Mouse (Mus musculus) 3134 (cell line): ENCODE data around the gene Slc16a3.

ENCODE experiments used
- DNase-seq: peaks from one replicate; pipeline ENCODE4 v3.0.0-alpha.2; 2011; ENCODE audit warnings: low spot score; ENCODE audit not compliant: insufficient read length; ENCODE audit errors: extremely low read depth

Slc16a3 gene

DNA sequence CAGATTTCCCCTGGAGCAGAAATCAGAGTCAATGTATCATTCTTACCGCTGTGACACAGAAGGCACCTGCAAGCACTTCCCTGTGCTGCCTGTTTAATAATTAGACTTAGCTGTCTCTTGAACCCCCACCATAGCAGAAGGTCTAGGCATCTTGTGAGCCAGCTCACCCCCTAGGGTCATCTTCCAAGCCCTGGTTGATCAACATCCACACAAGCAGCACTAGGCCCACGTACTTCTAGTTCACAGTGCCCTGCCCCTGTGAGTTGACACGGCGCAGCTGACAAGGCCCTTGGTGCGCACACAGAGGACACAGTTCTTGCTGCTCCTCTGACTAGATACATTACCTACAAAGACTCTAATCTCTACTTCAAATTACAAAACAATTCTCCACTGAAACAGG lies 21.5 kb downstream of the Slc16a3 start:
- no peak for DNase-seq

DNA sequence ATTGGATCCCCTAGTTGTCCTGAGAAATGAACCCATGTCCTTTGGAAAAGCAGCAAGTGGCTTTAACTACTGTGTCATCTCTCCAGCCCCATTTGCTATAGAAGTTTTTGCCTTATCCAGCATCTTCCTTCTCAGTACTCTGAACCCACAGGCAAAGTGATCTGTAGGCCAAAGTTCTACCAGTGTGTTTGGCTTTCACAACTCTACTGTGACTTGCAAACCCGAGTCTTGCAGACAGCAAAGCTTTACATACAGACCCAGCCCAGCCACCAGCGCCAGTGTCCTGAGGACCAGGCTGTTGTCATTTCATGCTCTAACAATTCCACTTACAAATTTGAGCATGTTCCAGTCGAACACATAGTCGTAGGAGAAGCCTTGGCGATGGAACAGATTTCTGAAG lies 23.0 kb downstream of the Slc16a3 start:
- no peak for DNase-seq

DNA sequence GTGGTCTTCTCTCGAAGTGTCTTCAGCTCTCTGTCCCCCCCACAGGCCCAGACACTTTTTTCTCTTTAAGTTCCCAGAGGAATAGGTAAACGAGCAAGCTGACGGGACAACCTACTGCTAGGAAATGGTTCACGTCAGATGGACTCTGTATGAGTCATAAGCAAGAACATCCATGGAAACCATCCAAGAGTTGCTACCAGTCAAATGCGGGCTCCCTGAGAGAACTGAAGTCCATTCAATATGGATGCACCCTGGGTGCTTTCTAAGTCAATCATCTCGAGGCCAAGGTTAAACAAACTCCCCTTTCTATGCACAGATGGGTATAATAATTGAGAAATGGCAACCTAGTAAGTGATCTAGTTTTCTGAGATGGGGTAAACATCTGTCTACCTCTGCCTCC lies 25.0 kb downstream of the Slc16a3 start:
- peak; percentile 42 for DNase-seq

DNA sequence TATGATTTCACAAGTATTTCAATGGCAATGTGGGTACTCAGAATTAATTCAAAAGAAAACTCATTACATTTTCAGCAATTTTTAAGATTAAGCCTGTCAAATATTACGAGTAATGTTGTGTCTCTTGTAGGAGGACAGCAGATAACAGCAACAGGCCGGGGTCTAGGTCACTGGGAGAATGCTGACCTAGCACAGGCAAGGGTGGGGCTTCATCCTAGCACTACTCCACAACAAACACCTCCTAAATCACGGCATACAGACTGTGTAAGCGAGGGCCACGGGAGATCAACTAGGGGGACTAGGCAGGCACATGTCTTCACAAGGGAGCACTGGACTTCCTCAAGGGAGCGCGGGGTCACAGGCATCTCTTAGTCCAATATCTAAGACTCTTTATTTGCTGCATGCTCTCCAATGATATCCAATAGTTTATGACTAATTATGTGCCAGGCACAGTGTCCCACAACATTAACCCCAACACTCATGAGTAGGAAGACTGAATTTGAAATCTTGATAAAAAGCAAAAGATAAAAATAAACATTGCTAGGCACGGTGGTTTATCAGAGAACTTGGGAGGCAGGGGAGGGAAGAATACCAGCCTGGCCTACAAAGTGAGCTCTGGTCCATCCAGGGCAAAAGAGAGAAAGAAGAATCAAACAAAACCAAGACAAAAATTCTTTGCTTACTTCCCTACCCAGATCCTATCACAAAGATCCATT lies 31.6 kb downstream of the Slc16a3 start:
- no peak for DNase-seq

DNA sequence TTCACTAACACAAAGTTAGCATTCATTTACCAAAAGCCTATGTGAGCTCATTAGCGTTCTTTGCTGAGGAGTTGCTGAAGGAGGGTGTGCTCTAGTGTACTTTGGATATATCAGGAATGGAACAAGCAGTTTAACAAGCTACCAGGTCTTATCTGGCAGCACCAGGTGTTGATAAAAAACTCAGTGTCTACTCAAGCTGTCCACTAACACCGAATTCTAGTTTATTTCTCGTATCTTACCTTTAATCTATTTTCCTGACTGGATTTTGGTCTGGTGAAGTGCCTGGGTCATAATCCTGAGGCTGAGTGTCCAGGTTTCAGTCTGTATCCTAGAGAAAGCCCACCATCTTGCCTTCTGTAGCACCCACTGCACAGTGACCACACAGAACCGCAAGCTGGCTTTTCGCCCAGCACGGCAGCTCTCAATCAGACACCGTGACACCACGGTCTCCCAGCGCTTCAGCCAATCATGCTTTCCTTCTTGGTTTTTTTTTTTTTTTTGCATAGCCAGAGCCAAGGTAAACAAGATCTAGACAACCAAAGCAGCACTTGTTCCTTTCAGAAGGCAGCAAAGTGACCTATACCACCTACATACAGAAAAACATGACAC lies 32.3 kb downstream of the Slc16a3 start:
- no peak for DNase-seq

DNA sequence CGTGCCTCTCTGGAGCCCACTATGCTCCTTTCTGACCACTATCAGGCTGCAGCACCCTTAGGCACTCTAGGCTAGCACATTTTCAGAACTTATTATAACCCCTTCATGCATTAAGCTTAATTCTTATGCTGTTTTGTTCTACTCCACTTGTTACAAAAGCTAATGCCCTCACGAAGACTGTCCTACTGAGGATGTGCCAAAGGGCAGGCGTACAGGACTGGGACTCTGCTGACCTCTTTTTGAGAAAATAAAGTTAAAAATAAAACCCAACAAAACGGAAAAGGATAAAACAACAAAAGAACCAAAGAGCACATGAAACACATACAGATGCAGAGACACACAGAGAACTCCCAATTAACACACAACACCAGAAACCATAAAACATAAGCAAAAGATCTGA lies 33.4 kb downstream of the Slc16a3 start:
- no peak for DNase-seq

DNA sequence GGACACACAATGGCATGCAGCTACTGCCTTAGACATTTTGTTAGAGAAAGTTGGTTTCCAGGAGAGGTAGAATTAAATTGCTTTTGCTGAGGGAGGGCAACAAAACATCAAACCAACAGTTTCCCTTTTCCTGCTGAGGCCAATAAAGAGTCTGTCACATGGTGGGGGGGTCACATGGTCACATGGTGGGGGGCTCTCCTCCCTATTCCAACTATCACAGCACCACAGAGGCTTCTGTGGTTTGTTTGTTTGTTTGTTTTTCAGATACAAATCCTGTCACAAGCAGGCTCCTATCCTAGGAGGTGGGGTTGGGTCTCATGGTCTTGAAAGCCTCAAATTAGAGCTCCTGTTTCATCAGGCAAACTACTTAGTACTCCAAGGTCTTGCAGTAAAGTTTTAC lies 34.2 kb downstream of the Slc16a3 start:
- no peak for DNase-seq

DNA sequence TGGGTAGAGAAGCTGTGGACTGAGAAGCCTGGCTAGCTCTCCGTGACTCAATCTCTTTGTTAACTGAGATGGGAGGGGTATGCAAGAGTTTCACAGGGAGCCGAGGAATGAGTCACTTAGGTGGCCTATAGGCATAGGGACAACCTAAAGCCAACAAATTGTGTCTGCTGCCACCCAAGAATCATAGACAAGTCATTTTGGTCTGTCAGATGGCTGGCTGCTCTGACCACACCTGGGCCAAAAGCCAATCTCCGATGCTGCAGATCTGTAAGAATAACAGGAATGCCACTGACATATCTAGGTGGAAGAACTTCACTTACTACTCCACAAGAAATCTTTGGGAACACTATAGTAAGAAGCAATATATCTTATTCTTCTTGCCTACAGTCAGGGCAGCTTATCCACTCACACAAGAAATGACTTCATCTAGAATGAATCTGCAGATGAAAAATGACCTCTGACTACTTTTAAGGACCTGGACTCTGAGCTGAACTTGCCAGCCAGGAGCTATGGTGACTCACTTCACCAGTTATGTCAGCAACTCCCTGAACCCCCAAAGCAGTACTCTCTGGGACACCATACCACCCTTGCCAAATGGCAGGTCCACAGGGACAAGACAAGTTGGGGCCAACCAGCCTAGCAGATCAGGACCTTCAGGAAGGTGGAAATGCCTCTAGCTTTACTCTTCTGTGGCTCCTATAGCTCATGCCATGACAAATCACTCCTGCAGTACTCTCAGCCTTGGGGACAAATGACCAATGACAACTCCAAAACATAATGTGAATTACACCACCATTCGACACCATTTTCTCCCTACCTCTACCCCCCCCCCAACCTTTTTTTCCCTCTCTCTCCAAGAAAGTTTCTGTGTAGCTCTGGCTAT lies 36.4 kb downstream of the Slc16a3 start:
- peak; percentile 62 for DNase-seq

DNA sequence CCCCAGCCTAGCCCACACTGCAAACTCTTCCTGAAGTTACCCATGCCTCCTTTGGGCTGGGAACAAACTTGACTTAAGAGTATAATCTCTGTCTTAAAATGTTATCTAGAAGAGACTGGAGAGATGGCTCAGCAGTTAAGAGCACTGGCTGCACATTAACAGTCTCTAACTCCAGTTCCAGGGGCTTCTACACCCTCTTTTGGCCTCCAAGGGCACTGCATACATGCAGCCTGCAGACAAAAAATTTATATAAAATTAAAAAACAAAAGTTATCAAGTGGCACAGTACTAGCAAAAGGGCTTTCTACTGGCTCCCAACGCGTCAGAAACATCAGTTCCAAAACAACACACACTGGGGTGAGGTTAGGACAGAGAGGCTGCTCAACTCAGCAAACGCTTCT lies 39.3 kb downstream of the Slc16a3 start:
- DNase-seq: no peak

DNA sequence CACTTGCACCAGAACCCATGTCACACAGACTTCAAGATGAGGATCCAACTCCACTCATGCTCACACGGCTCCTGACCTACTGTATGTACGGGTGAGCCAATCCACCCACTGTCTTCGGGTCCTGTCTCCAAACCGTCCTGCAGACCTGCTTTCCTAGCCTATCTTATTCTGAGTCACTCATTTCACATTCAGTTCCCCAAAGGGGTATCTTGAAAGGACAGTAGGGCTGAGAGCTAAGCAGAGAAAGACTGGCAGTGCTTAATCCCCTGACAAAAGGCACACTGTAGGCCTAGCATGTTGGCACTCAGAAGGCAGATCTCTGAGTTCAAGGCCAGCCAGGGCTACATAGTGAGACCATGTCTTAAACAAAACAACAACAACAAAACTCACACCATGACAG lies 40.1 kb downstream of the Slc16a3 start:
- DNase-seq: no peak

DNA sequence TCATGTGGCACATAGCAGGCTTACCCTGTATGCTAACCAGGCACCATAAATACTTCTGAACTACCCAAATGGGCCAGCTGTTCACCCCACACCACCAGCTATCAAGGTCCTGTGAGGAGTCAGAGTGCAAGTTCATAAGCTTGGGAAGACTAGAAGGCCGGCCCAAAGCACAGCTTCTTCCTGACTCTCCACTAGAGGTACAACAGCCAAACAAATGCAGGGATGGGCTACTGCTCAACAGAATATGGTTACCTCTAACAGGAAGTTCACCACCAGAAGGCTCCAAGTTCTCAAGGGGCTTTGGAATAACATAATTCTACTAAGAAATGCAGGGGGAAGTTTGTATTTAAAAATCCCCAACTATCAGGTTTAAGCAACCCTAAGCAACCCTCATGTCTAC lies 41.2 kb downstream of the Slc16a3 start:
- DNase-seq: no peak

DNA sequence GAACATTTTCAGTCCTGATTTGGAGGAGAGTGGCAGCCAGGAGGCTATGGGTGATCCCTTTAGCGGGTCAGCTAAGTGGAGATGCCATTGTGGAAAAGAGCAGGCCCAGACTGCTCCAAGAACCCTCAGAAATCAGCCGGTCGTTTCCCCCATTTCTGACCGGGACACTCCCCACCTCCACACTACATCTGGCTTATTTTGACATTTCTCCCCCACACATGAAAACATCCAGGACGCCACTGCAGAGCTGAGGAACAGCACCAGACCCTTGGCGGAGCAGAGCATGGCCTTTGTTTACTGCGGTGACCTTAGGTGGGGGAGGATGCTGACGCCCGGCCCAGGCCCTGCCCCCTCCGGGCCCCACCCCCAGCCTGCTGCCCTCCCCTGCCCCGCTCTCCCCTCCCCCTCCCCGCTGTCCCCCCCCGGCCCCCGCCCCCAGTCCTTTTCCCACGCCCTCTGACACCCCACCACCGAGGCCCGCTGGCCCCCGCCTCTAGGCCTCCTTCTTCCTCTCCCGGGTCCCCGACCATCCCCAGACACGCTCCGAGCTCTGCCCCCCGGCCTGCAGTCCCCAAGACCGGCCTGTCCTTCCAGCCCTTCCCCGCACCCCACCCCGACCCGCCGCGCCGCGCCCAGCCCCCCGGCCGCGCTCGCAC lies 42.0 kb downstream of the Slc16a3 start:
- peak; percentile 43 for DNase-seq

DNA sequence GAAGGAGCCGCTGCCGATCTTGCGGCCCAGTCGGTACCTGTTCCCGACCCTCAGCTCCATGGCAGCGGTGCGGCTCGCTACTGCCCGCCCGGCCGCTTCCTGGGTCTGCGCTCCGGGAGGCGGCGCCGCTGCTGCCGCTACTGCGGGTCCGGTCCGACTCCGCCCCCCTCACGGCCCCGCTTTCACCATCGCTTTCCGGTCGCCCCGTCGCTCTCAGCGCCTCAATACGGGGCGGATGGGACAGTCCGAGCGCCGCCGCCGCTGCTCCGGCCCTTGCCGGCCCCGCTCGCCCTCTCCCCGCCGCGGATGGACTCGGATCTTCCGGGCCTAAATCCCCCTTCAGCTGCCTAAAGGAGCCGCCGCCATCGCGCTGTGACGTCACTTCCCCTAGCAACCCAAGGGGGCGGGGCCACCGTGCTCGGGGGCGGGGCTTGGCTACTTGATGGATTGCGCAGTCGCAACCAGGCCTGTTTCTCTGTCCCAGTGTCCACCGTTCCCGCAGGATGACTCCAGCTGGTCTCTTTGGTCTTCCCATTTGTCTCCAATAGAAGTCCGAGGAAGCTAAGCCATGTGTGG lies 42.8 kb downstream of the Slc16a3 start, which contains the start of gene Csnk1d:
Gene Csnk1d, minus strand, starts transcription at position 380 of the 576 bp plus-strand sequence.
- DNase-seq: peak; percentile 99

DNA sequence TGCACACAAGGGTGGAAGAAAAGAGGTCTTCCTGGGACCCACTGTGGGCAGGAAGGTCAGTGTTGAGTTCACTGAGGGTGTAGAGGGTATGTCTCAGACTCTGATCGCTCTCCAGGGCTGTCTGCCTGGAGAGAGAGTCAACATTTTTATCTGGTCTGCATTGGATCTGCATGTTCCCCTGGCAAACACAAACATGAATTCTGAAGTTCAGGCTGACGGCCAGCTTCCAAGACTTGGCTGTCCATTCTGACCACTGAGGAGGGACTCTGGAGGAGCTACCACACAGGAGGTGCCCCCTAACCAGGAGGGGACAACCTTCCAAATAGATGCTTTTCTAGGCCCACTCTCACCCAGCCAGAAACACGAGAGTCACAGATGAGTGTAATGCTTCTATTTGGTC lies 43.5 kb downstream of the Slc16a3 start:
- DNase-seq: no peak

DNA sequence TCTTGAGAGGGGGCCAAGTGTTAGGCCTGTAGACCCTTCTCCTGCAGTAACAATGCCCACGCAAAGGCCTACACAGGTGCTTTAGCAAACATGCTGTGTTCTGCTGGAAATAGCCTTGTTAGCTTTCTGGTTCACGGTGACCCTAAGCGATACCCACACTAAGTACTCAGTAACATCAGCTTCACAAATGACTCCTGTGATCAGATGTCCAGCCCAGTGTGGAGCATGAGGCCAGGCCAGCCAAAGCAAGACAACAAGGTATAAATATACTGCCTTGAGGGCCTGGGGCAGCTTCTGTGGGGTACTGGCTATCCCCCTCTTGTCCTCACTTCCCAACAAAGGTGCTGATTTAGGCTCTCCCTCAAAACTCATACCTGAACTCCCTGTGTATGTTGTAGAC lies 44.8 kb downstream of the Slc16a3 start:
- no peak for DNase-seq

DNA sequence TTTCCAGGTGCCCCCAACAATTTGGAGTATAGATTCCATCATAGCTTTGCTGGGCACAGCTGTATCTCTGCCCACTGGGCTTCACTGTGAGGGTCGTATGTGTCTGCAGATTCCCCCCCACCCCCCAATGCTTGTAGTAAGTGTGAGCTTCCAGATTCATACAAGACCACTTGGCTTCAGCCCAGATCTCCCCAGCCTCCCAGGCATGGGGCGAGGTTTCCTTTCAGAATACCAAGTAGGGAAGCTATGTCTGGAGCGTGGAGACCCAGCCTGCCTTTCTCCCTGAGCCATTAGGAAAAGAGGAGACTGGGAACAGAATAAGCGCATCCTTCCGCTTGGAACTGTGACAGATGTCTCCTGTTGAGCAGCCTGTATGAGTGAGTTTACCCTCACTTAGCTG lies 45.3 kb downstream of the Slc16a3 start:
- no peak for DNase-seq

DNA sequence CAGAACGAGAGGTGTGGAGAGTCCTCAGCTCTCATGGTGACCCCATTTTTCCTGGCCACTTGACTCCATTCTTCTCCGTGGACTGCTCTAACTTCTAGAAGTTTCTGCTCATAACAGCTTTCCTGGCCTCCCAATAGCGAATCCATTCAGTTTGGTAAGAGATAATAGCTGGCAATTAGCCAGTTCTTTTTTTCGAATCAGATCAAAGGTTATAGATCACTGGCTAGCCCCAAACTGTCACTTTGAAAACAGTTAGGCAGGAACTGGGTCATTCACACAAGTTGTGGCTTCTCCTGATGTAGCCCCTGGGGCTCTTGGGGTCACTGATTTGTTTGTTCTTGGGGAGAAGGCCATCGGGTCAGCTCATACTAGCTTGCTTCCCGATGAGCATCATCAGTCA lies 46.5 kb downstream of the Slc16a3 start:
- no peak for DNase-seq

DNA sequence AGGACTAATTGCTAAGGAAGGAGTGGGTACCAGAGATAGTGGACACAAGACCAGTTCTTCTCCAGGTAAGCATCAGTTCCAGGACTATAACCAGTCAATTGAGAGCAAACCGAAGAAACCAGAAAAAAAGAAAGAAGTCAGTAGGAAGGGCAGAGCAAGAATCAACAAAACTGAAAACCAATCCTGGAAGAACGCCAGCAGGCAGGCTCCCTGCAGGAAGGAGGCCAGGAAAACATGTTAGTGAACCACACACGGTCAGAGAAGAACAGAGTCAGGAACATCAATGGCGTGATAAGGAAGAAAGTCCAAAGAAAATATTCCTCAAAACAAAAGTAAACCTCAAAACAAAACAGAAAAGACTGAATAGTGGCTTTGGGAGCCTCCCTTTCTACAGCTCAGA lies 53.7 kb downstream of the Slc16a3 start:
- DNase-seq: no peak

DNA sequence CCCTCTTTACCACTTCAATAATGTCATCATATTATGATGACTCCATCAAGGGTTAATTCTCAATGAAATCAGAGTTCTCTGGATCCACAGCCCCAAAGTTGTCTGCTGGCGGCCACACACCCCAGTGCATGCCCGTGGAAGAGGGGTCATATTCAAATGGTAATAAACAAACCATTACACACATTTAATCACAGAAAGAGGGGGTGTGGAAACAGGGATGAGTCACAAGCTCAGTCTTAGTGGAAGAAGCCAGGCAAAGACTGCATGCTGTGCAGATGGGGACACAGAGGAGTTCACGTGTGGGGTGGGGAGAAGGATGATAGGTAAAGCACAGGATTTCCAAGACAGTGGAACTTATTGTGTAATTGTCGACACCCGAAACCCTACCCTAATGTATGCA lies 56.0 kb downstream of the Slc16a3 start:
- DNase-seq: no peak

DNA sequence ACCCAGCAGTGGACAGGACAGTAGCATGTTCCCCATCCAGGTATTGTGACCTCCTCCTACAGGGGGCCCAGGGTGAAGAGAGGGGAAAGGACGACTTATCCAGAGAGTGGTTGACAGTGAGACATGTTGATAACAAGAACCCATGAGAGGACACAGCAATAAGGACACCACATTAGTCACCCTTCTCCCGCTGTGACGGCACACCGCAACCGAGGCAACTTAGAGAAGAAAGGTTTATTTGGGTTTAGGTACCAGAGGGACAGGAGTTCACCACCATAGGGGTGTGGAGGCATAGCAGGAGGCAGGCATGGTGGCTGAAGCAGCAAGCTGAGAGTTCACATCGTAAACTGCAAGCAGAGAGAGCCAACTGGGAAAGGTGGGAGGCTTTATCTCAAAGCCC lies 57.9 kb downstream of the Slc16a3 start:
- no peak for DNase-seq
